Mouse (Mus musculus) stomach, postnatal 0 days (tissue): ENCODE measurements at regions not wholly inside any gene's neighbourhood (a gene's known extent, or its start where the extent isn't known, plus 50 kb on each side); places are given as distances from the start of the nearest gene placed in this dataset.

Experiments
- ATAC-seq: fragments of 200-750 bp; cut with Nextera tagmentation; 2 replicates; pipeline ENCODE4 v1.8.0; 2017; ENCODE audit not compliant: low FRiP score, low TSS enrichment
- DNase-seq: peaks from one replicate; pipeline ENCODE4 v3.0.0-alpha.2; 2016; ENCODE audit warnings: low spot score
- H3K27ac ChIP-seq: fragments of 300-500 bp; sonication (generic); replicated peaks from 2 replicates; pipeline ENCODE4 v1.5.1; 2014; ENCODE audit warnings: mild to moderate bottlenecking, control low read depth
- H3K27me3 ChIP-seq: fragments of 300-500 bp; sonication (generic); 2 replicates; pipeline ENCODE4 v1.6.1; 2014; ENCODE audit warnings: low read length; ENCODE audit not compliant: control insufficient read depth, insufficient read depth
- H3K36me3 ChIP-seq: fragments of 300-500 bp; sonication (generic); 2 replicates; pipeline ENCODE4 v1.6.1; 2014; ENCODE audit warnings: low read length, mixed read lengths; ENCODE audit not compliant: control insufficient read depth, insufficient read depth
- H3K4me1 ChIP-seq: fragments of 300-500 bp; sonication (generic); replicated peaks from 2 replicates; pipeline ENCODE4 v1.6.1; 2014; ENCODE audit warnings: antibody characterized with exemption; ENCODE audit not compliant: control insufficient read depth, insufficient read depth
- H3K4me2 ChIP-seq: fragments of 300-500 bp; sonication (generic); replicated peaks from 2 replicates; pipeline ENCODE4 v1.6.1; 2014; ENCODE audit warnings: low read depth, mild to moderate bottlenecking, control low read depth, moderate library complexity
- H3K4me3 ChIP-seq: fragments of 300-500 bp; sonication (generic); 2 replicates; pipeline ENCODE4 v1.5.1; 2014; ENCODE audit warnings: low read depth, low read length, control low read depth
- H3K9ac ChIP-seq: fragments of 300-500 bp; sonication (generic); 2 replicates; pipeline ENCODE4 v1.6.1; 2014; ENCODE audit warnings: mild to moderate bottlenecking, low read length, control low read depth, mixed read lengths
- H3K9me3 ChIP-seq: fragments of 300-500 bp; sonication (generic); 2 replicates; pipeline ENCODE4 v1.6.1; 2016; ENCODE audit warnings: low read length; ENCODE audit not compliant: control insufficient read depth
- CTCF ChIP-seq: IDR thresholded peaks from 2 replicates; pipeline ENCODE4 v1.5.1; 2016; ENCODE audit warnings: antibody characterized with exemption, low read depth, mild to moderate bottlenecking, moderate library complexity
- EP300 ChIP-seq: optimal IDR thresholded peaks from 2 replicates; pipeline ENCODE3; 2016; ENCODE audit warnings: antibody characterized with exemption
- WGBS: fragments of 180-500 bp; shearing (Covaris S2); extraction: QIAGEN DNeasy Blood & Tissue Kit; methylation state at CpG from one replicate; pipeline ENCODE4 v1.1.7; 2014; 5-methylcytosine and 5-hydroxymethylcytosine counted together

GRCm38 (mm10) chr11:79760533-79760932, 169.5 kb downstream of the Rab11fip4 start:
- 86% methylated on average over 4 of the region's 4 CpGs for WGBS
- TF ChIP-seq CTCF (peak; percentile 44), EP300 (no peak)

GRCm38 (mm10) chr11:79758281-79758680, 167.3 kb downstream of the Rab11fip4 start:
- Histone ChIP-seq H3K9me3 (no peaks in the 10 kb centered on the region), H3K36me3 (no peaks in the 10 kb centered on the region), H3K4me2 (no peak overlapping the region), H3K27ac (no peak overlapping the region), H3K27me3 (no peaks in the 10 kb centered on the region), H3K4me3 (no peak overlapping the region), H3K9ac (no peak overlapping the region), H3K4me1 (no peaks in the 10 kb centered on the region)
- 93% methylated on average over 3 of the region's 3 CpGs for WGBS
- ATAC-seq (no peak), DNase-seq (no peak)
- TF ChIP-seq CTCF (no peak), EP300 (no peak)

More at GRCm38 (mm10) chr11:79760533-79760932, 169.5 kb downstream of the Rab11fip4 start:
- no peaks in the 10 kb centered on the region for H3K27me3 ChIP-seq
- no peaks in the 10 kb centered on the region for H3K36me3 ChIP-seq
- no peaks in the 10 kb centered on the region for H3K9me3 ChIP-seq
- H3K4me1 ChIP-seq, result no peaks in the 10 kb centered on the region
- DNase-seq, result no peak
- no peak overlapping the region for H3K27ac ChIP-seq
- H3K9ac ChIP-seq, result no peak overlapping the region
- no peak overlapping the region for H3K4me3 ChIP-seq
- no peak for ATAC-seq
- H3K4me2 ChIP-seq, result no peak overlapping the region

GRCm38 (mm10) chr11:79757513-79758071, 166.6 kb downstream of the Rab11fip4 start:
- ATAC-seq (no peak), DNase-seq (no peak)
- H3K36me3 ChIP-seq, result no peaks in the 10 kb centered on the region
- H3K27me3 ChIP-seq, result no peaks in the 10 kb centered on the region
- WGBS, result 91% methylated on average over 5 of the region's 5 CpGs
- no peaks in the 10 kb centered on the region for H3K4me1 ChIP-seq
- H3K4me3 ChIP-seq, result no peak overlapping the region
- TF ChIP-seq EP300 (no peak), CTCF (no peak)
- no peaks in the 10 kb centered on the region for H3K9me3 ChIP-seq
- no peak overlapping the region for H3K4me2 ChIP-seq
- no peak overlapping the region for H3K27ac ChIP-seq
- H3K9ac ChIP-seq, result no peak overlapping the region

- no peak overlapping the region for H3K27ac ChIP-seq
- no peaks in the 10 kb centered on the region for H3K27me3 ChIP-seq
- H3K36me3 ChIP-seq, result no peaks in the 10 kb centered on the region
- no peaks in the 10 kb centered on the region for H3K9me3 ChIP-seq
- H3K4me3 ChIP-seq, result no peak overlapping the region
- no peaks in the 10 kb centered on the region for H3K4me1 ChIP-seq
- DNase-seq (no peak), ATAC-seq (no peak)
- H3K4me2 ChIP-seq, result no peak overlapping the region
- H3K9ac ChIP-seq, result no peak overlapping the region
- no peak for TF ChIP-seq EP300
- TF ChIP-seq CTCF, result no peak
- WGBS, result 87% methylated on average over 9 of the region's 9 CpGs
Observed at GRCm38 (mm10) chr11:79756305-79756846, 165.4 kb downstream of the Rab11fip4 start.

GRCm38 (mm10) chr11:79753491-79753890, 162.5 kb downstream of the Rab11fip4 start:
- H3K4me1 ChIP-seq, result no peaks in the 10 kb centered on the region
- no peaks in the 10 kb centered on the region for H3K27me3 ChIP-seq
- TF ChIP-seq EP300, result no peak
- TF ChIP-seq CTCF, result no peak
- DNase-seq (no peak), ATAC-seq (no peak)
- no peak overlapping the region for H3K27ac ChIP-seq
- no peaks in the 10 kb centered on the region for H3K9me3 ChIP-seq
- H3K4me2 ChIP-seq, result no peak overlapping the region
- H3K4me3 ChIP-seq, result no peak overlapping the region
- H3K9ac ChIP-seq, result no peak overlapping the region
- no peaks in the 10 kb centered on the region for H3K36me3 ChIP-seq
- WGBS, result 88% methylated on average over 2 of the region's 2 CpGs

- no peak for TF ChIP-seq CTCF
- no peak for TF ChIP-seq EP300
- Histone ChIP-seq H3K27ac (no peak overlapping the region), H3K36me3 (no peaks in the 10 kb centered on the region), H3K9me3 (no peaks in the 10 kb centered on the region), H3K9ac (no peak overlapping the region), H3K4me2 (no peak overlapping the region), H3K4me1 (no peaks in the 10 kb centered on the region), H3K4me3 (no peak overlapping the region), H3K27me3 (no peaks in the 10 kb centered on the region)
- 44% methylated on average over 7 of the region's 7 CpGs for WGBS
- DNase-seq, result no peak
- ATAC-seq, result no peak
Observed at GRCm38 (mm10) chr11:79752717-79753480, 161.9 kb downstream of the Rab11fip4 start.
